Mouse (Mus musculus) testis, adult 2 months (tissue): Measurements from ENCODE around the gene C87436. TPM values are rescaled to one million over a fixed set of nuclear protein-coding genes. Genes with fewer than 3 reads are reported as not detected.

ENCODE experiments used
- H3K27ac ChIP-seq: fragments of 200-500 bp; 2 replicates; pipeline ENCODE4 v1.5.1; 2012; ENCODE audit warnings: low read depth, low read length; ENCODE audit not compliant: control insufficient read depth, insufficient read depth
- H3K27me3 ChIP-seq: fragments of 200-500 bp; 2 replicates; pipeline ENCODE4 v1.6.1; 2012; ENCODE audit warnings: mild to moderate bottlenecking, low read length, moderate library complexity; ENCODE audit not compliant: control insufficient read depth, insufficient read depth
- H3K36me3 ChIP-seq: fragments of 200-500 bp; 2 replicates; pipeline ENCODE4 v1.6.1; 2012; ENCODE audit warnings: mild to moderate bottlenecking, low read length; ENCODE audit not compliant: control insufficient read depth, insufficient read depth
- H3K4me1 ChIP-seq: fragments of 200-500 bp; 2 replicates; pipeline ENCODE4 v1.6.1; 2012; ENCODE audit warnings: low read length; ENCODE audit not compliant: control insufficient read depth, insufficient read depth
- H3K4me3 ChIP-seq: fragments of 200-500 bp; 2 replicates; pipeline ENCODE4 v1.5.1; 2012; ENCODE audit warnings: low read depth, mild to moderate bottlenecking, low read length, moderate library complexity, mixed read lengths; ENCODE audit not compliant: control insufficient read depth
- CTCF ChIP-seq: fragments of 200-500 bp; IDR thresholded peaks from 2 replicates; pipeline ENCODE4 v1.5.1; 2012; ENCODE audit warnings: low read depth, mild to moderate bottlenecking, inconsistent platforms, low read length, moderate library complexity; ENCODE audit not compliant: control insufficient read depth, insufficient read depth, insufficient replicate concordance
- POLR2A ChIP-seq: fragments of 200-500 bp; IDR thresholded peaks from 2 replicates; pipeline ENCODE4 v1.6.1; 2012; ENCODE audit warnings: low read depth, mild to moderate bottlenecking, inconsistent platforms, low read length, moderate library complexity; ENCODE audit not compliant: control insufficient read depth
- polyA plus RNA-seq: library from polyadenylated mRNA; depleted of rRNA; stranded (reverse); fragments of >200 nt; gene quantifications from 2 replicates; pipeline ENCODE4 v1.2.3, GENCODE M21; 2012; rRNA removed

Gene C87436
- polyA plus RNA-seq, 1 experiment: 77.1 TPM

GRCm38 (mm10) chr6:86516021-86516420, 77.8 kb downstream of the C87436 start:
- H3K4me3 ChIP-seq: peak overlapping the region; percentile 43
- H3K27ac ChIP-seq: peak overlapping the region; percentile 86
- peaks cover 2% of the 10 kb centered on the region; the same call in 1 of the 2 replicates for H3K4me1 ChIP-seq
- no peaks in the 10 kb centered on the region for H3K27me3 ChIP-seq
- no peaks in the 10 kb centered on the region for H3K36me3 ChIP-seq
- TF ChIP-seq POLR2A: peak; percentile 33; the same call in 1 of the 2 replicates
- no peak for TF ChIP-seq CTCF

DNA sequence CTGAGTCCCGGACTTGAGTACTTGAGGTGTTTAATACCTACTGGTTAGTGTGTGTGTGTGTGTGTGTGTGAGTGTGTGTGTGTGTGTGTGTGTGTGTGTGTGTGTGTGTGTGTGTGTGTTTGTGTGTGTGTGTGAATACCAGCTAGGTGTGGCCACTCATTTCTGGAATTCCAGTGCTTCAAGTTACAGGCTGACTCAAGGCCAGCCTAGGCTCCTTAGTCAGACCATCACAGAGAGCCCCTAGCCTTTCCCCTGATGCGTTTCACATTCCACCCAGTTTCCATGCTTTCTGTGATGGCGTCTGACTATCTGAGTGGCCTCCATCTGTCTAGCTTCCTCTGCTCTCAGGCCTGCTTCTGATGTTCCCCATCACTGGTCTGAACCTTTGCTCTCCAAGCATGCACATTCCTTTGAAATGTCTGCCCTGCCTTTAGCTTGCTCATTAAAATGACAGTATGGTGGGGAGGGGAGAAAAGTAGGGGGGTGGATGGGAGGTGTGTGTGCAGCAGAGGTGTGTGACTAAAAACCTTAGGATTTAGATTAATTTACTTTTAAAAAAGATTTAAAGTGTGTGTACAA, 81.7 kb downstream of the C87436 start:
- Histone ChIP-seq H3K36me3 (no peaks in the 10 kb centered on the region), H3K27ac (no peak overlapping the region), H3K4me1 (peaks cover 8% of the 10 kb centered on the region), H3K27me3 (no peaks in the 10 kb centered on the region), H3K4me3 (no peak overlapping the region)
- TF ChIP-seq POLR2A (no peak), CTCF (no peak)

GRCm38 (mm10) chr6:86522001-86522911, 84.1 kb downstream of the C87436 start:
- TF ChIP-seq CTCF (no peak), POLR2A (no peak)
- H3K4me3 ChIP-seq: no peak overlapping the region; the same call in 1 of the 2 replicates
- no peak overlapping the region for H3K27ac ChIP-seq
- H3K27me3 ChIP-seq: no peaks in the 10 kb centered on the region
- H3K4me1 ChIP-seq: peaks cover 10% of the 10 kb centered on the region
- peaks cover 4% of the 10 kb centered on the region for H3K36me3 ChIP-seq

Other genes starting within 250 kb of the C87436 start
- 2.1 and 2.7 TPM in 2 replicates for gene Tgfa, start 243.2 kb upstream of the C87436 start, polyA plus RNA-seq
- 13.4 and 16.4 TPM in 2 replicates for gene Fam136a, start 72.7 kb upstream of the C87436 start, polyA plus RNA-seq
- 68.3 and 87.3 TPM in 2 replicates for gene Snrpg, start 67.1 kb upstream of the C87436 start, polyA plus RNA-seq
- 4.8 and 5.0 TPM in 2 replicates for gene Pcyox1, start 41.2 kb upstream of the C87436 start, polyA plus RNA-seq
- gene Tia1, start 34.2 kb upstream of the C87436 start, polyA plus RNA-seq: 9.0 and 9.7 TPM in 2 replicates
- 2.8 and 3.1 TPM in 2 replicates for gene Gm44790, start 11.7 kb upstream of the C87436 start, polyA plus RNA-seq
- gene Pcbp1, start 87.9 kb downstream of the C87436 start, polyA plus RNA-seq: 91.6 and 99.3 TPM in 2 replicates
- gene Asprv1, start 189.8 kb downstream of the C87436 start, polyA plus RNA-seq: 0.75 and 0.77 TPM in 2 replicates
- gene Mxd1, start 230.8 kb downstream of the C87436 start, polyA plus RNA-seq: 29.6 and 31.4 TPM in 2 replicates
- 18.4 and 24.2 TPM in 2 replicates for gene Snrnp27, start 246.1 kb downstream of the C87436 start, polyA plus RNA-seq